Mouse (Mus musculus): ENCODE measurements around the gene Clca4a. TPM values are rescaled to one million over a fixed set of nuclear protein-coding genes. Genes with fewer than 3 reads are reported as not detected.

Gene Clca4a
- not detected in 2 replicates for polyA plus RNA-seq (2012; rRNA removed; ENCODE audit: low replicate concordance)

GRCm38 (mm10) chr3:144974945-144975344 is at the start of gene Clca4a:
TSS of gene Clca4a (minus strand) at chr3:144975045.

GRCm38 (mm10) chr3:144932335-144932734 is 42.5 kb downstream of the Clca4a start, which contains the start of gene Clca4b:
TSS of gene Clca4b (minus strand) at chr3:144932529.

Other genes with a start within 250 kb of the Clca4a start
- 4.6 and 9.5 TPM in 2 replicates for gene Clca3a1, start 214.1 kb downstream of the Clca4a start, polyA plus RNA-seq (2012; rRNA removed; ENCODE audit: low replicate concordance)
- 21.4 and 54.2 TPM in 2 replicates for gene Clca3a2, start 155.6 kb downstream of the Clca4a start, polyA plus RNA-seq (2012; rRNA removed; ENCODE audit: low replicate concordance)
- not detected in 2 replicates for gene Clca3b, start 125.7 kb downstream of the Clca4a start, polyA plus RNA-seq (2012; rRNA removed; ENCODE audit: low replicate concordance)
- gene Clca4b, start 42.5 kb downstream of the Clca4a start, polyA plus RNA-seq (2012; rRNA removed; ENCODE audit: low replicate concordance), result not detected in 2 replicates
- 0.14 and 0.16 TPM in 2 replicates for gene Clca1, start 57.7 kb upstream of the Clca4a start, polyA plus RNA-seq (2012; rRNA removed; ENCODE audit: low replicate concordance)
- gene Clca2, start 124.4 kb upstream of the Clca4a start, polyA plus RNA-seq (2012; rRNA removed; ENCODE audit: low replicate concordance), result 0.61 and 1.2 TPM in 2 replicates
- gene Odf2l, start 143.5 kb upstream of the Clca4a start, polyA plus RNA-seq (2012; rRNA removed; ENCODE audit: low replicate concordance), result 1.9 and 4.8 TPM in 2 replicates

All from mammary gland, adult 2 months (tissue).